Mouse (Mus musculus) lung, embryonic 14.5 days (tissue): ENCODE measurements around the gene Sh2b1. TPM values are rescaled to one million over a fixed set of nuclear protein-coding genes. Genes with fewer than 3 reads are reported as not detected.

Experiments
- ATAC-seq: fragments of 200-750 bp; cut with Nextera tagmentation; 2 replicates; pipeline ENCODE4 v1.8.0; 2017; ENCODE audit warnings: mild to moderate bottlenecking, moderate TSS enrichment, moderate library complexity; ENCODE audit not compliant: insufficient read depth
- DNase-seq: peaks from one replicate; pipeline ENCODE4 v3.0.0-alpha.2; 2015
- H3K27ac ChIP-seq: fragments of 300-500 bp; sonication (generic); 2 replicates; pipeline ENCODE4 v1.5.1; 2014; ENCODE audit warnings: low read depth, mild to moderate bottlenecking, moderate library complexity
- H3K27me3 ChIP-seq: fragments of 300-500 bp; sonication (generic); 2 replicates; pipeline ENCODE4 v1.6.1; 2014; ENCODE audit warnings: low read length, control low read depth; ENCODE audit not compliant: insufficient read depth
- H3K36me3 ChIP-seq: fragments of 300-500 bp; sonication (generic); 2 replicates; pipeline ENCODE4 v1.6.1; 2014; ENCODE audit warnings: control low read depth; ENCODE audit not compliant: insufficient read depth
- H3K4me1 ChIP-seq: fragments of 300-500 bp; sonication (generic); 2 replicates; pipeline ENCODE4 v1.6.1; 2014; ENCODE audit warnings: antibody characterized with exemption, control low read depth; ENCODE audit not compliant: insufficient read depth
- H3K4me2 ChIP-seq: fragments of 300-500 bp; sonication (generic); 2 replicates; pipeline ENCODE4 v1.6.1; 2014; ENCODE audit warnings: mild to moderate bottlenecking
- H3K4me3 ChIP-seq: fragments of 300-500 bp; sonication (generic); 2 replicates; pipeline ENCODE4 v1.5.1; 2014; ENCODE audit warnings: low read depth, low read length
- H3K9ac ChIP-seq: fragments of 300-500 bp; sonication (generic); 2 replicates; pipeline ENCODE4 v1.6.1; 2014
- H3K9me3 ChIP-seq: fragments of 300-500 bp; sonication (generic); 2 replicates; pipeline ENCODE4 v1.6.1; 2016; ENCODE audit warnings: low read depth, low read length, control low read depth
- CTCF ChIP-seq: IDR thresholded peaks from 2 replicates; pipeline ENCODE4 v1.5.1; 2016; ENCODE audit warnings: antibody characterized with exemption, low read depth
- WGBS: fragments of 180-500 bp; shearing (Covaris S2); extraction: QIAGEN DNeasy Blood & Tissue Kit; methylation state at CpG from one replicate; pipeline ENCODE4 v1.1.7; 2014; 5-methylcytosine and 5-hydroxymethylcytosine counted together
- polyA plus RNA-seq: library from polyadenylated mRNA; unstranded; fragments of >200 nt; fragmentation: Nextera tagmentation; extraction: Ambion mirVana; gene quantifications from 2 replicates; pipeline ENCODE4 v1.2.1, GENCODE M21; 2014

Sh2b1 gene
- polyA plus RNA-seq, 1 experiment from 2014 or later: 46.5 TPM

DNA sequence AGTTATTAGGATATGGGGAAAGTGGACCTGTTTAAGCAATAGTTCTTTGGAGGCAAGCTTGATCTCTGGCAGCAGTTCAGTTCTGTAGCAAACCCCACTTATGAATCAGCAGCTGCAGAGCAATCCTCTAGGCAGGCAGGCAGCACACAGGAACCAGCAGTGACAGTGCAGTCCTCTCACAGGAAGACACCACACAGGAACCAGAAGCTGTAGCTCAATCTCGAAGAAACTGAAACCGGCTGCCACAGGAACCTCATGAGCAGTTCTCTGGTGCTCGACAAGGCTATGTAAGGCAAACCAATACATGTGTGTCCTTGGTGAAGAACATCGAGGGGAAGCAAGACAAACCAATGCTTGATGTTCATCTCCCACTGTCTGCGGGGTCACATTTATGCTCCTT, 53.5 kb downstream of the Sh2b1 start:
- H3K9me3 ChIP-seq: no peaks in the 10 kb centered on the region
- H3K9ac ChIP-seq: no peak overlapping the region
- 75% methylated on average over 5 of the region's 5 CpGs for WGBS
- H3K27me3 ChIP-seq: no peaks in the 10 kb centered on the region
- DNase-seq (no peak), ATAC-seq (no peak)
- no peak overlapping the region for H3K27ac ChIP-seq
- H3K4me3 ChIP-seq: no peak overlapping the region
- no peaks in the 10 kb centered on the region for H3K36me3 ChIP-seq
- H3K4me2 ChIP-seq: no peak overlapping the region
- TF ChIP-seq CTCF: no peak
- H3K4me1 ChIP-seq: no peaks in the 10 kb centered on the region

DNA sequence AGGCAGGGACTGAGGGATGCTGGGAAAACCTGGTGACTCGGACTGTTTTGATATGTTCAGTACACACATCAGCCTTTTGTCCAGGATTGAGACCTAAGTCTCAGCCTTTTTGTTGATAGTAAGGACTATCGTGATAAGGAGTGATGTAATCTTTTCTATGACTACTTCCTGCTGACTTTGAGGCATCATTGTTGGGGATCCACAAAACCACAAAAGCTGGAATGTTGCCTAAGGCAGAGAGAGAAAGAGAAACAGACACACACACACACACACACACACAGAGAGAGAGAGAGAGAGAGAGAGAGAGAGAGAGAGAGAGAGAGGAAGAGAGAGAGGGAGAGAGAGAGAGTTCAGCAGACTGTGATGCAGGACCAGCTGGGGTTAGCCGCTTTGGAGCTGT, 56.7 kb downstream of the Sh2b1 start:
- Histone ChIP-seq H3K4me1 (no peaks in the 10 kb centered on the region), H3K36me3 (no peaks in the 10 kb centered on the region), H3K4me3 (no peak overlapping the region), H3K9me3 (no peaks in the 10 kb centered on the region), H3K4me2 (no peak overlapping the region), H3K9ac (no peak overlapping the region), H3K27ac (no peak overlapping the region), H3K27me3 (no peaks in the 10 kb centered on the region)
- no peak for TF ChIP-seq CTCF
- DNase-seq (no peak), ATAC-seq (no peak)
- 38% methylated on average over 3 of the region's 3 CpGs for WGBS

DNA sequence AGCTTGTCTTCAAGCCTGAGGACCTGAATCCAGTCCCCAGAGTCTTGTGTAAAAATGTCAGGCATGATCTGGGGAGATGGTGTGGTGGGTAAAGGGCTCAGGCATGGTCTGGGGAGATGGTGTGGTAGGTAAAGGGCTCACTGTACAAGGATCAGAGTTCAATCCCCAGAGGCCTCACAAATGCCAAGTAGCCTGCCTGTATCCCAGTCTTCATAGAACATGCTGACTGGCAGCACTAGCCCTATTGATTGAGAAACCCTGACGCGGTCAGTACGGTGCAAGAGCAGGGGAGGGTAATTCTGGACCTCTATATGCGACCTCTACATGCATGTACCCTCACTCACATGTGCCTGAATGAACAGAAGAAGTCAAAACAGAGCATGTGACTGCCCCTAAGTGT, 57.6 kb downstream of the Sh2b1 start:
- no peaks in the 10 kb centered on the region for H3K27me3 ChIP-seq
- DNase-seq: no peak
- no peaks in the 10 kb centered on the region for H3K36me3 ChIP-seq
- no peak overlapping the region for H3K27ac ChIP-seq
- 82% methylated on average over 4 of the region's 4 CpGs for WGBS
- no peak overlapping the region for H3K9ac ChIP-seq
- H3K4me3 ChIP-seq: no peak overlapping the region
- TF ChIP-seq CTCF: no peak
- no peak for ATAC-seq
- no peak overlapping the region for H3K4me2 ChIP-seq
- no peaks in the 10 kb centered on the region for H3K4me1 ChIP-seq
- no peaks in the 10 kb centered on the region for H3K9me3 ChIP-seq

DNA sequence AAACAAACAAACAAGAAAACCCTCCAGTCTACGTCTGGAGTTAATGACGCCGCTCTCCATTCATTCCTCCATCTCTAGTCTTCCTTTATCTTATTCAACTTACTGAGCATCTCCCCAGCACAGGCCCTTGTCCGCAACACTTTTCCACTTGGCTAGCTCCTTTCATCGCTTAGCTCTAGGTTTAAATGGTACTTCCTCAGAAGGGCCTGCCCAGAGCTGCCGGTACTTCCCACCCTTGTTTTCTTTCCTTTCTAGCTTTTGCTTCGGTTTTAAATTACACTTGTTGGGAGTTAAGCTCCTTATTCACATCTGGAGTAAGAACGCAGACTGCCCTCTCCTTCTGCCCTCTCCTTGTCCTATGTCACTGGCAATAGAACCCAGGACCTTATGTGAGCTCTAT, 58.2 kb downstream of the Sh2b1 start:
- WGBS: 62% methylated on average over 8 of the region's 8 CpGs
- no peak for ATAC-seq

More for the DNA sequence above, 58.2 kb downstream of the Sh2b1 start:
- Histone ChIP-seq H3K4me2 (no peak overlapping the region), H3K36me3 (no peaks in the 10 kb centered on the region), H3K27me3 (no peaks in the 10 kb centered on the region), H3K4me1 (no peaks in the 10 kb centered on the region), H3K9ac (no peak overlapping the region), H3K9me3 (no peaks in the 10 kb centered on the region), H3K27ac (no peak overlapping the region), H3K4me3 (no peak overlapping the region)
- DNase-seq: no peak
- no peak for TF ChIP-seq CTCF

Other genes starting within 250 kb of the Sh2b1 start
- gene Sbk1, start 202.8 kb downstream of the Sh2b1 start, polyA plus RNA-seq: 51.2 and 57.0 TPM in 2 replicates
- gene Lat, start 105.9 kb downstream of the Sh2b1 start, polyA plus RNA-seq: 1.7 and 2.8 TPM in 2 replicates
- gene Spns1, start 98.0 kb downstream of the Sh2b1 start, polyA plus RNA-seq: 41.7 and 46.0 TPM in 2 replicates
- 3.6 and 4.3 TPM in 2 replicates for gene Nfatc2ip, start 78.7 kb downstream of the Sh2b1 start, polyA plus RNA-seq
- gene Cd19, start 60.5 kb downstream of the Sh2b1 start, polyA plus RNA-seq: not detected in 2 replicates
- gene Rabep2, start 46.7 kb downstream of the Sh2b1 start, polyA plus RNA-seq: 33.8 and 34.5 TPM in 2 replicates
- gene Atp2a1, start 12.3 kb downstream of the Sh2b1 start, polyA plus RNA-seq: 0.32 TPM in 1 of 2 replicates, not detected in the other
- gene Tufm, start 11.9 kb upstream of the Sh2b1 start, polyA plus RNA-seq: 126 and 128 TPM in 2 replicates
- gene Atxn2l, start 28.0 kb upstream of the Sh2b1 start, polyA plus RNA-seq: 57.0 and 61.9 TPM in 2 replicates
- gene Eif3c, start 91.0 kb upstream of the Sh2b1 start, polyA plus RNA-seq: 169 and 183 TPM in 2 replicates
- gene Apobr, start 109.5 kb upstream of the Sh2b1 start, polyA plus RNA-seq: 0.32 and 0.54 TPM in 2 replicates
- 24.1 and 27.3 TPM in 2 replicates for gene Cln3, start 110.4 kb upstream of the Sh2b1 start, polyA plus RNA-seq
- not detected in 2 replicates for gene Il27, start 119.5 kb upstream of the Sh2b1 start, polyA plus RNA-seq
- 9.7 and 10.7 TPM in 2 replicates for gene Nupr1, start 155.4 kb upstream of the Sh2b1 start, polyA plus RNA-seq
- 49.5 and 61.3 TPM in 2 replicates for gene Sgf29, start 173.9 kb upstream of the Sh2b1 start, polyA plus RNA-seq
- gene Sult1a1, start 201.0 kb upstream of the Sh2b1 start, polyA plus RNA-seq: 1.4 and 2.6 TPM in 2 replicates
- gene Bola2, start 220.0 kb upstream of the Sh2b1 start, polyA plus RNA-seq: 123 and 126 TPM in 2 replicates
- 8.9 and 9.7 TPM in 2 replicates for gene Slx1b, start 220.4 kb upstream of the Sh2b1 start, polyA plus RNA-seq
- 29.2 and 29.3 TPM in 2 replicates for gene Coro1a, start 232.4 kb upstream of the Sh2b1 start, polyA plus RNA-seq